Mouse (Mus musculus) liver, embryonic 12.5 days (tissue): ENCODE measurements around the gene Xylt1. TPM values are rescaled to one million over a fixed set of nuclear protein-coding genes. Genes with fewer than 3 reads are reported as not detected.

Source experiments
- ATAC-seq: fragments of 200-750 bp; cut with Nextera tagmentation; 2 replicates; pipeline ENCODE4 v1.8.0; 2017; ENCODE audit warnings: moderate number of reproducible peaks, mild to moderate bottlenecking, moderate library complexity
- H3K27ac ChIP-seq: fragments of 300-500 bp; sonication (generic); 2 replicates; pipeline ENCODE4 v1.5.1; 2016; ENCODE audit warnings: mild to moderate bottlenecking
- H3K27me3 ChIP-seq: fragments of 300-500 bp; sonication (generic); replicated peaks from 2 replicates; pipeline ENCODE4 v1.6.1; 2016; ENCODE audit warnings: mild to moderate bottlenecking, moderate library complexity
- H3K36me3 ChIP-seq: fragments of 300-500 bp; sonication (generic); 2 replicates; pipeline ENCODE4 v1.6.1; 2016; ENCODE audit warnings: mild to moderate bottlenecking, moderate library complexity
- H3K4me1 ChIP-seq: fragments of 300-500 bp; sonication (generic); 2 replicates; pipeline ENCODE4 v1.6.1; 2016
- H3K4me2 ChIP-seq: fragments of 300-500 bp; sonication (generic); 2 replicates; pipeline ENCODE4 v1.6.1; 2016; ENCODE audit warnings: mild to moderate bottlenecking, moderate library complexity
- H3K4me3 ChIP-seq: fragments of 300-500 bp; sonication (generic); 2 replicates; pipeline ENCODE4 v1.5.1; 2016; ENCODE audit warnings: mild to moderate bottlenecking, moderate library complexity
- H3K9ac ChIP-seq: fragments of 300-500 bp; sonication (generic); 2 replicates; pipeline ENCODE4 v1.6.1; 2016; ENCODE audit warnings: mild to moderate bottlenecking, moderate library complexity
- H3K9me3 ChIP-seq: fragments of 300-500 bp; sonication (generic); replicated peaks from 2 replicates; pipeline ENCODE4 v1.6.1; 2016; ENCODE audit warnings: mild to moderate bottlenecking, moderate library complexity
- WGBS: fragments of 180-500 bp; shearing (Covaris S2); methylation state at CpG from one replicate; pipeline ENCODE4 v1.1.7; 2016; ENCODE audit not compliant: insufficient replicate concordance; 5-methylcytosine and 5-hydroxymethylcytosine counted together
- polyA plus RNA-seq: library from polyadenylated mRNA; unstranded; fragments of >200 nt; fragmentation: Nextera tagmentation; extraction: Ambion mirVana; gene quantifications from 2 replicates; pipeline ENCODE4 v1.2.1, GENCODE M21; 2016

Xylt1 gene
- polyA plus RNA-seq, 1 experiment from 2014 or later = 0.58 TPM

GRCm38 (mm10) chr7:117668226-117668625 is 287.4 kb downstream of the Xylt1 start:
- H3K4me2 ChIP-seq = no peak overlapping the region
- WGBS = 80% methylated on average over 9 of the region's 9 CpGs
- no peak for ATAC-seq

GRCm38 (mm10) chr7:117672121-117672591 is 291.4 kb downstream of the Xylt1 start:
- Histone ChIP-seq H3K9me3 (no peaks in the 10 kb centered on the region), H3K4me2 (no peak overlapping the region), H3K27me3 (no peaks in the 10 kb centered on the region), H3K4me1 (no peaks in the 10 kb centered on the region), H3K27ac (no peak overlapping the region), H3K36me3 (no peaks in the 10 kb centered on the region), H3K4me3 (no peak overlapping the region), H3K9ac (no peak overlapping the region)
- ATAC-seq = no peak
- WGBS = 73% methylated on average over 7 of the region's 7 CpGs

More at GRCm38 (mm10) chr7:117668226-117668625, 287.4 kb downstream of the Xylt1 start:
- no peak overlapping the region for H3K9ac ChIP-seq
- H3K27ac ChIP-seq = no peak overlapping the region
- no peaks in the 10 kb centered on the region for H3K27me3 ChIP-seq
- H3K36me3 ChIP-seq = no peaks in the 10 kb centered on the region
- H3K9me3 ChIP-seq = no peaks in the 10 kb centered on the region
- no peaks in the 10 kb centered on the region for H3K4me1 ChIP-seq
- H3K4me3 ChIP-seq = no peak overlapping the region

GRCm38 (mm10) chr7:117686120-117686996 is 305.6 kb downstream of the Xylt1 start:
- H3K4me1 ChIP-seq = peaks cover 16% of the 10 kb centered on the region; the same call in 1 of the 2 replicates
- ATAC-seq = peak; percentile 68
- no peaks in the 10 kb centered on the region for H3K27me3 ChIP-seq
- H3K9ac ChIP-seq = no peak overlapping the region
- no peaks in the 10 kb centered on the region for H3K36me3 ChIP-seq
- H3K27ac ChIP-seq = no peak overlapping the region
- H3K4me3 ChIP-seq = no peak overlapping the region
- WGBS = 13% methylated on average over 5 of the region's 5 CpGs
- no peak overlapping the region for H3K4me2 ChIP-seq
- no peaks in the 10 kb centered on the region for H3K9me3 ChIP-seq

- H3K4me2 ChIP-seq = no peak overlapping the region
- no peaks in the 10 kb centered on the region for H3K9me3 ChIP-seq
- no peaks in the 10 kb centered on the region for H3K36me3 ChIP-seq
- no peak overlapping the region for H3K4me3 ChIP-seq
- no peak overlapping the region for H3K9ac ChIP-seq
- no peaks in the 10 kb centered on the region for H3K27me3 ChIP-seq
- ATAC-seq = no peak
- 69% methylated on average over 3 of the region's 3 CpGs for WGBS
- H3K27ac ChIP-seq = no peak overlapping the region
- H3K4me1 ChIP-seq = peaks cover 16% of the 10 kb centered on the region; the same call in 1 of the 2 replicates
These were observed 306.2 kb downstream of the Xylt1 start for GRCm38 (mm10) chr7:117686997-117687302.

- no peak overlapping the region for H3K9ac ChIP-seq
- H3K4me3 ChIP-seq = no peak overlapping the region
- no peak overlapping the region for H3K4me2 ChIP-seq
- no peaks in the 10 kb centered on the region for H3K36me3 ChIP-seq
- no peak overlapping the region for H3K27ac ChIP-seq
- H3K9me3 ChIP-seq = no peaks in the 10 kb centered on the region
- H3K4me1 ChIP-seq = no peaks in the 10 kb centered on the region
- ATAC-seq = no peak
- 61% methylated on average over 4 of the region's 4 CpGs for WGBS
- H3K27me3 ChIP-seq = no peaks in the 10 kb centered on the region
These were observed 314.8 kb downstream of the Xylt1 start for GRCm38 (mm10) chr7:117695612-117696011.

- H3K36me3 ChIP-seq = no peaks in the 10 kb centered on the region
- no peaks in the 10 kb centered on the region for H3K27me3 ChIP-seq
- H3K4me2 ChIP-seq = no peak overlapping the region
- no peaks in the 10 kb centered on the region for H3K4me1 ChIP-seq
- ATAC-seq = no peak
- no peak overlapping the region for H3K9ac ChIP-seq
- H3K9me3 ChIP-seq = no peaks in the 10 kb centered on the region
- H3K4me3 ChIP-seq = no peak overlapping the region
- no peak overlapping the region for H3K27ac ChIP-seq
- WGBS = 88% methylated on average over 4 of the region's 4 CpGs
These were observed 316.9 kb downstream of the Xylt1 start for GRCm38 (mm10) chr7:117697681-117698080.

GRCm38 (mm10) chr7:117698551-117699114 is 317.9 kb downstream of the Xylt1 start:
- no peaks in the 10 kb centered on the region for H3K36me3 ChIP-seq
- no peak overlapping the region for H3K9ac ChIP-seq
- H3K4me2 ChIP-seq = no peak overlapping the region
- no peaks in the 10 kb centered on the region for H3K9me3 ChIP-seq
- no peak for ATAC-seq
- H3K27ac ChIP-seq = no peak overlapping the region
- no peaks in the 10 kb centered on the region for H3K27me3 ChIP-seq
- WGBS = 76% methylated on average over 1 of the region's 1 CpGs
- H3K4me1 ChIP-seq = no peaks in the 10 kb centered on the region
- no peak overlapping the region for H3K4me3 ChIP-seq

- no peaks in the 10 kb centered on the region for H3K9me3 ChIP-seq
- no peak overlapping the region for H3K9ac ChIP-seq
- 66% methylated on average over 4 of the region's 4 CpGs for WGBS
- no peaks in the 10 kb centered on the region for H3K4me1 ChIP-seq
- H3K36me3 ChIP-seq = no peaks in the 10 kb centered on the region
- H3K27me3 ChIP-seq = no peaks in the 10 kb centered on the region
- no peak overlapping the region for H3K4me2 ChIP-seq
- ATAC-seq = no peak
- no peak overlapping the region for H3K27ac ChIP-seq
- H3K4me3 ChIP-seq = no peak overlapping the region
These were observed 318.7 kb downstream of the Xylt1 start for GRCm38 (mm10) chr7:117699343-117699985.

GRCm38 (mm10) chr7:117700066-117700465 is 319.3 kb downstream of the Xylt1 start:
- H3K4me3 ChIP-seq = no peak overlapping the region
- 71% methylated on average over 6 of the region's 6 CpGs for WGBS
- no peaks in the 10 kb centered on the region for H3K27me3 ChIP-seq
- no peak overlapping the region for H3K9ac ChIP-seq
- H3K9me3 ChIP-seq = no peaks in the 10 kb centered on the region
- H3K4me1 ChIP-seq = no peaks in the 10 kb centered on the region
- no peak overlapping the region for H3K27ac ChIP-seq
- no peaks in the 10 kb centered on the region for H3K36me3 ChIP-seq
- no peak for ATAC-seq
- H3K4me2 ChIP-seq = no peak overlapping the region

- Histone ChIP-seq H3K27ac (no peak overlapping the region), H3K4me1 (no peaks in the 10 kb centered on the region), H3K9me3 (no peaks in the 10 kb centered on the region), H3K4me3 (no peak overlapping the region), H3K27me3 (no peaks in the 10 kb centered on the region), H3K4me2 (no peak overlapping the region), H3K36me3 (no peaks in the 10 kb centered on the region), H3K9ac (no peak overlapping the region)
- no peak for ATAC-seq
- WGBS = 53% methylated on average over 10 of the region's 10 CpGs
These were observed 329.3 kb downstream of the Xylt1 start for GRCm38 (mm10) chr7:117709901-117710607.

- H3K9me3 ChIP-seq = no peaks in the 10 kb centered on the region
- ATAC-seq = no peak
- no peak overlapping the region for H3K9ac ChIP-seq
- WGBS = 70% methylated on average over 5 of the region's 5 CpGs
- H3K4me3 ChIP-seq = no peak overlapping the region
- H3K27ac ChIP-seq = no peak overlapping the region
- H3K4me1 ChIP-seq = no peaks in the 10 kb centered on the region
- H3K4me2 ChIP-seq = no peak overlapping the region
- no peaks in the 10 kb centered on the region for H3K27me3 ChIP-seq
- H3K36me3 ChIP-seq = no peaks in the 10 kb centered on the region
These were observed 336.2 kb downstream of the Xylt1 start for GRCm38 (mm10) chr7:117716876-117717408.
